Mouse (Mus musculus): ENCODE data around the gene Pcsk2. TPM values are rescaled to one million over a fixed set of nuclear protein-coding genes. Genes with fewer than 3 reads are reported as not detected.

Gene Pcsk2
- polyA plus RNA-seq, 1 experiment from 2014 or later, result 0.09 TPM

DNA sequence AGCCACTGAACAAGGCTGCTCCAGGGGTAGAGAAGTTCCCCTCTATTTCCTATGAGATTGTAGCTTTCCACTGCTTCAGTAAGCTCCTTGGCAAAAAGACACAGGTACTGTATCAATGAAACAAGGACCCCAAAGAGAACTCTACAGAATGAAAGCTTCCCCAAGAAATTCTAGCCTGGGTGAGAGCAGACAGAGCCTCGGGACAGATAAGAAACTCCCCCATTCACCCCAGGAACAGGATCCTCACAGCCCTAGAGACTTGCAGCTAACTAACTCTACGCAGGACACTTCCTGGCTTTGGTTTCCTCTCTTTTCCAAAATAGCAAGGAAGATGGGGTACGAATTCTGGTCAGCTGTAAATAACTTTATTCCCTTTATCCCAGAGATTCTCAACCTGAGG lies 301.3 kb downstream of the Pcsk2 start:
- Histone ChIP-seq H3K27me3 (ENCODE audit: control insufficient read depth, insufficient read depth, low read length) (no peaks in the 10 kb centered on the region), H3K4me1 (ENCODE audit: control insufficient read depth, insufficient read depth, low read length) (peaks cover 5% of the 10 kb centered on the region; the same call in 1 of the 2 replicates), H3K4me3 (ENCODE audit: low read length) (no peak overlapping the region), H3K4me2 (ENCODE audit: low read depth, low read length) (no peak overlapping the region), H3K36me3 (ENCODE audit: control insufficient read depth, insufficient read depth) (no peaks in the 10 kb centered on the region), H3K9ac (ENCODE audit: low read length) (no peak overlapping the region), H3K9me3 (replicated peaks; ENCODE audit: control insufficient read depth, low read length) (no peaks in the 10 kb centered on the region), H3K27ac (ENCODE audit: low read length) (no peak overlapping the region)
- no peak for ATAC-seq (replicated peaks; ENCODE audit: extremely low read depth, insufficient read depth, low FRiP score)
- 53% methylated on average over 3 of the region's 3 CpGs for WGBS

DNA sequence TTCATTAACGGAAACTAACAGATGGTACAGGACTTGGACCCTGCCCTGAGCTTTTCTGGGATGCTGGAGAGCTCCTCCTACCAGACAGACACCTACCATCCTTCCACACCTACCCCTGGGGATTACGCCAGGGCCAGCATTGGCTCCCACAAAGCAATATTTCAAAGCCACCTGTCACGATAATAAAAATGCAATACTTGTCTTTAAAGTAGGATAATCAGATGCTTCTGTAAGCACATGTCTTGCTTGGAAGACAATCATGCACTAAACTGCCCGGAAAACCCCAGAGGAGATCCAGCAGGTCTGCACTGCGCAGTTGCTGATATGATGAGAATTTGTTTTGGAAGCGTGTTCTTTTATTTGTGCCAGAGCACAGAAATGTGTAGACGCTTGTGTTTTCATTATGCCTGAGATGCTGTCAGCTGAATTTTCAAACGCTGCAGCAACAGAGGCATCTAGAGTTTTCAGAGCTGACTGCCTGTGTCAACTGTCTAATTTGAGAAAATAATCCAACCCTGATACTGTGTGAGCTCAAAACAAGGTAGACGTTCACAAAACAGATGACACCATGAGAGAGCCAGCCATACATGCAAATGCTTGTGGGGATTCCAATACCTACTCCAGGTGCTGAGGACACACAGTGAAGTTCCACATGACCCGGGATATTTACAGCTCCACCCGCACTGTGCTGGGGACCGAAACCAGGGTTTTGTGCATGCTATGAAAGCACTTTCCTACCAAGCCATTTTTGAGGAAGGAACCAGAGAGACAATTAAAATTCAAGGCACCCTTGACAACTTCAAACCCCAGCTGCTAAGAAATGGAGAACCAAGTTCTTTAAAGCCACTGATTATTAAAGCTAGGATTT lies 305.6 kb downstream of the Pcsk2 start:
- no peak overlapping the region for H3K27ac ChIP-seq (ENCODE audit: low read length)
- no peak overlapping the region for H3K9ac ChIP-seq (ENCODE audit: low read length)
- 68% methylated on average over 12 of the region's 12 CpGs for WGBS
- no peak overlapping the region for H3K4me3 ChIP-seq (ENCODE audit: low read length)
- H3K4me2 ChIP-seq (ENCODE audit: low read depth, low read length), result no peak overlapping the region
- H3K4me1 ChIP-seq (ENCODE audit: control insufficient read depth, insufficient read depth, low read length), result peaks cover 6% of the 10 kb centered on the region; the same call in 1 of the 2 replicates
- no peaks in the 10 kb centered on the region for H3K36me3 ChIP-seq (ENCODE audit: control insufficient read depth, insufficient read depth)
- 0 out of 2 replicates have a peak, but pooled peaks have one; percentile 35 for ATAC-seq (replicated peaks; ENCODE audit: extremely low read depth, insufficient read depth, low FRiP score)
- no peaks in the 10 kb centered on the region for H3K27me3 ChIP-seq (ENCODE audit: control insufficient read depth, insufficient read depth, low read length)
- H3K9me3 ChIP-seq (replicated peaks; ENCODE audit: control insufficient read depth, low read length), result no peaks in the 10 kb centered on the region

DNA sequence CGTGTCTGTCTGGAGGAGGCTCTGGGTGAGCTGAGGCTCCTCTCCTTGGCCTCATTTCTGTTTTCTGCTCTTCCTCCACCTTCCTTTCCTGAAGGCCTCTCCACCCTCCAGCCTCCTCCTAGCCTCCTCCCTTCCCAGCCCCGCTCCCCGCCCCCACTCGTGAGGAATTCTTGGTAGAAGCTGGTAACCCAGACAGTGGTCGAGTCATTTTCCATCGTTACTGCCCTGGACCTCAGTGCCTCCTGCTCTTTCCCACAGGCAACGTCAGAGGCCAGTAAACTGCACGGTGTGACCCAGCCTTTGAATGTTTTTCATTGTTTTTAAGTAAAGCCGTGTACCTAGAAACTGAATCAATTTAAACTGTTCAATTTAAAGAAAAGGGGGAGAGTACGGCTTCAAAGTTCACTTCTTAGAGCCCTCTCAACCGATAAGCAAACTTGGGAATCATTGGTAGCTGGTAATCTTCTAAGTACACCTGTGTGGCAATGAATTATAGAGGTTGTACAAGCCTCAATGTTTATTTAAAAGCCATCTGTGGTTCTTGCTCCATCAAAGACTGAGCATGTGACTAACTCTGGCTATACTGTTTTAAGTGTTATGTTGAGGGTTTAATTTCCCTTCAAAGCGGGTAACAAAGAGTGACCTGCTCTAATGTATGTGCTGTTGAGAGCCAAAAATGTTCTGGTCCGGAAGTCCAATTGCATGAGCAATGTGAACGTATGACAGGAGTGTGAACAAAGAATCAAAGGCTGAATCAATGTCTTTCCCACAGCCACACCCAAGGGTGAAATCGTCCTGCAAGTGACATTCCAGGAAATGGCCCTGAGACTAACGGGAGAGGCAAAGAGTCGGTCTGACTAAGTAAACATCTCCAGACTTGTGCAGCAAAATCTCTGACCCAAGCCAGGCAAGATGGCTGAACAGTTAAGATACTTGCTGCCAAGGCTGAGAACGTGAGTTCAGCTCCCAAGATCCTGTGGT lies 306.6 kb downstream of the Pcsk2 start:
- Histone ChIP-seq H3K9ac (ENCODE audit: low read length) (no peak overlapping the region), H3K27ac (ENCODE audit: low read length) (no peak overlapping the region), H3K4me1 (ENCODE audit: control insufficient read depth, insufficient read depth, low read length) (0 out of 2 replicates have a peak, but pooled peaks cover 2% of the 10 kb centered on the region), H3K4me2 (ENCODE audit: low read depth, low read length) (no peak overlapping the region), H3K27me3 (ENCODE audit: control insufficient read depth, insufficient read depth, low read length) (no peaks in the 10 kb centered on the region), H3K4me3 (ENCODE audit: low read length) (no peak overlapping the region), H3K9me3 (replicated peaks; ENCODE audit: control insufficient read depth, low read length) (no peaks in the 10 kb centered on the region), H3K36me3 (ENCODE audit: control insufficient read depth, insufficient read depth) (no peaks in the 10 kb centered on the region)
- 48% methylated on average over 18 of the region's 18 CpGs for WGBS
- ATAC-seq (replicated peaks; ENCODE audit: extremely low read depth, insufficient read depth, low FRiP score), result no peak

DNA sequence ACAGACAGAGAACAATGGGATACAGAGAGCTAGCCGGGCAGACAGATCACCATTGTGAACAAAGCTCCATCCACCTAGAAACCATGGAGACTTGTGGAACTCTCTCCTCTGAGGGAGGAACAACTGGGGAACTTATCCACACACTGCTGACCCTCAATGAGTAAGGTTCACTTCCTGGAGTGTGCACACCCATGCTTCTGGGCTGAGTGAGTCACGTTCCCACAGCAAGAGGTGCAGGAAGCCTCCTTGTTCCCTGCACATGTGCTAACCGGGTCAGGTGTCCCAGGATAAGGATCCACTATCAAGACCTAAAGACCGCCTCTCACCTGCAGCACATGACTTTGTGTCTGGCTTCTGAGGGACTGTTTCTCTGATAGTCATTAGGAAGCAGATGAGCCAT lies 307.5 kb downstream of the Pcsk2 start:
- 61% methylated on average over 4 of the region's 4 CpGs for WGBS
- Histone ChIP-seq H3K4me1 (ENCODE audit: control insufficient read depth, insufficient read depth, low read length) (0 out of 2 replicates have a peak, but pooled peaks cover 2% of the 10 kb centered on the region), H3K27ac (ENCODE audit: low read length) (no peak overlapping the region), H3K4me3 (ENCODE audit: low read length) (no peak overlapping the region), H3K36me3 (ENCODE audit: control insufficient read depth, insufficient read depth) (no peaks in the 10 kb centered on the region), H3K27me3 (ENCODE audit: control insufficient read depth, insufficient read depth, low read length) (no peaks in the 10 kb centered on the region), H3K9ac (ENCODE audit: low read length) (no peak overlapping the region), H3K4me2 (ENCODE audit: low read depth, low read length) (no peak overlapping the region), H3K9me3 (replicated peaks; ENCODE audit: control insufficient read depth, low read length) (no peaks in the 10 kb centered on the region)
- 0 out of 2 replicates have a peak, but pooled peaks have one; percentile 39 for ATAC-seq (replicated peaks; ENCODE audit: extremely low read depth, insufficient read depth, low FRiP score)

DNA sequence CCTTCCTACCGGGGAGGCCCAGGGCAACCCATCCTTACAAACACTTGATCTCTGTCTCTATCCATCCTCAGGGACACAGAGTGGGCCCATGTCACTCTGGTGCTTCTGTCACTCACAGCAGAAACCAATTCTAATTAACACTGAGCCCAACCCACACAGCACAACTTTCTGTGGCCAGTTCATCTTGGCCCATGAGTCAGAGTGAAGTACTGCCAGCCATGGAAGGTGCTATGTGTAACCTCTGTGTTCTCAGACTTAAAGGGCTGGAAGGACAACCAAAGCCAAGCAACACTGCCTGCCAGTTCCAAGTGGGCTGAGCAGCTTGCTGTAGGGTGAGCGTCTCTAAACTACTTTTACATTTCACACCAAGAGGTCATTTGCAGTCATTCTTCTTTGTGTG lies 313.2 kb downstream of the Pcsk2 start:
- no peaks in the 10 kb centered on the region for H3K27me3 ChIP-seq (ENCODE audit: control insufficient read depth, insufficient read depth, low read length)
- peaks cover 4% of the 10 kb centered on the region; the same call in 1 of the 2 replicates for H3K4me1 ChIP-seq (ENCODE audit: control insufficient read depth, insufficient read depth, low read length)
- no peaks in the 10 kb centered on the region for H3K36me3 ChIP-seq (ENCODE audit: control insufficient read depth, insufficient read depth)
- no peak overlapping the region for H3K4me3 ChIP-seq (ENCODE audit: low read length)
- H3K9ac ChIP-seq (ENCODE audit: low read length), result no peak overlapping the region
- no peaks in the 10 kb centered on the region for H3K9me3 ChIP-seq (replicated peaks; ENCODE audit: control insufficient read depth, low read length)
- no peak overlapping the region for H3K4me2 ChIP-seq (ENCODE audit: low read depth, low read length)
- ATAC-seq (replicated peaks; ENCODE audit: extremely low read depth, insufficient read depth, low FRiP score), result no peak
- H3K27ac ChIP-seq (ENCODE audit: low read length), result no peak overlapping the region
- WGBS, result 82% methylated on average over 2 of the region's 2 CpGs

DNA sequence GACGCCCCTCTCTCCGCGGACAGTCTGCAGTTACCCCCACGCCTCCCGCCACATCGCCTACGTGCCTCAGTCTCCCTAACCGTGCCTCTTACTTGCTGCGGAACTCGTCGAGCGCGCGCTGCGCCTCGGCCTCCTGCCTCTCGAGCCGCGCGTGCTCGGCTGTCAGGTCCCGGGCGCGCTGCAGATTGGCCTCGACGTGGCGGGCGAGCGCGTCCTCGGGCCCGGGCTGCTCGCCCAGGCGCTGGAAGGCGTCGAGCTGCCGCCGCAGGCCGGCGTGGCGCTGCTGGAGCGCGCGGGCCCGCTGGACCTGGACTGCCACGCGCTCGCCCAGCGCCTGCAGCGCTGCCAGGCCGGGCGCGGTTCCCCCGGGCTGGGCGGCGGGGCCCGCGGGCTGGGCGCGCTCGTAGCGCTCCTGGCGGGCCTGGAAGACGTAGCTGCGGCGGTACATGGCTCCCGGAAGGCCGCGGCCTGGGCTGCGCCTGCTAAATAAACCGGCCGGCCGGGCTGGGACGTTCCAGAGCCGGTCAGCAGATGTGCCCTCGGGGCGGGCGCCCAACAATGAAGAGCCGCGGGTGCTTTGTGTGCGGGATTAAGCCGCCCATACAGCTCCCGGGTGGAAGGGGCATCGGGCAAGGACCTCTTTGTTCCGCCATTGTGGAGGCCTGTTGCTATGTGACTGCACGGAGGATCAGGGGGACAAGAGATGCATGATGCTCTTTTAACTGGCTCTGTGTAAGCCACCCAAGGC lies 316.7 kb downstream of the Pcsk2 start, which contains the start of gene Bfsp1:
Gene Bfsp1 (minus strand): TSS at position 690 of the 748 bp plus-strand sequence.
- H3K27ac ChIP-seq (ENCODE audit: low read length), result peak within 1 kb of the TSS; percentile 2; the same call in 1 of the 2 replicates
- H3K9ac ChIP-seq (ENCODE audit: low read length), result peak within 1 kb of the TSS; percentile 76
- H3K4me2 ChIP-seq (ENCODE audit: low read depth, low read length), result peak within 1 kb of the TSS; percentile 74
- H3K4me3 ChIP-seq (ENCODE audit: low read length), result peak within 1 kb of the TSS; percentile 52
- peak; percentile 86 for ATAC-seq (replicated peaks; ENCODE audit: extremely low read depth, insufficient read depth, low FRiP score)
- H3K27me3 ChIP-seq (ENCODE audit: control insufficient read depth, insufficient read depth, low read length), result no peaks in the 10 kb centered on the region
- H3K4me1 ChIP-seq (ENCODE audit: control insufficient read depth, insufficient read depth, low read length), result peaks cover 4% of the 10 kb centered on the region; the same call in 1 of the 2 replicates
- WGBS, result 2% methylated on average over 86 of the region's 86 CpGs
- H3K9me3 ChIP-seq (replicated peaks; ENCODE audit: control insufficient read depth, low read length), result no peaks in the 10 kb centered on the region
- no peaks in the 10 kb centered on the region for H3K36me3 ChIP-seq (ENCODE audit: control insufficient read depth, insufficient read depth)

DNA sequence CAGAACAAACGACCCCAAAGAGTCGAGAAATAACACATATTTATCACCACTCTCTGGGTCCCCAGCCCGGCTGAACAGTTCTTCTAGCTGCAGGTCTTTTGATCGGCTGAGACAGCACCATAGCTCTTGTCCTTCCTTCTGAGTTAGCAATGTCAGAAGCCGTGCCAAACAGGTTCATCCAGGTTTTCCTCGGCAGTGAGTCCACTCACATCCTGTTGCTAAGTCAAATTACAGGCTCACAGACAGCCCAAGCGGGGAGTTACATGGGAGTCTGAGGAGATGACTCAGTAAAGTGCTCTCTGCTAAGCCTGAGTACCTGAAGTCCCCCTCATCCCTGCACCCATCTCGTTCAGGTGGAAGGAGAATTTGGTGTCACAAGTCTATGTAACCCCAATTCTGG lies 318.6 kb downstream of the Pcsk2 start:
- Histone ChIP-seq H3K27me3 (ENCODE audit: control insufficient read depth, insufficient read depth, low read length) (no peaks in the 10 kb centered on the region), H3K9ac (ENCODE audit: low read length) (no peak overlapping the region), H3K9me3 (replicated peaks; ENCODE audit: control insufficient read depth, low read length) (no peaks in the 10 kb centered on the region), H3K4me2 (ENCODE audit: low read depth, low read length) (no peak overlapping the region), H3K4me1 (ENCODE audit: control insufficient read depth, insufficient read depth, low read length) (peaks cover 4% of the 10 kb centered on the region; the same call in 1 of the 2 replicates), H3K27ac (ENCODE audit: low read length) (no peak overlapping the region), H3K36me3 (ENCODE audit: control insufficient read depth, insufficient read depth) (no peaks in the 10 kb centered on the region), H3K4me3 (ENCODE audit: low read length) (no peak overlapping the region)
- WGBS, result 64% methylated on average over 8 of the region's 8 CpGs
- no peak for ATAC-seq (replicated peaks; ENCODE audit: extremely low read depth, insufficient read depth, low FRiP score)

Measured in heart, embryonic 16.5 days (tissue).